Mouse (Mus musculus) stomach, postnatal 0 days (tissue): ENCODE measurements around the gene Spata32. TPM values are rescaled to one million over a fixed set of nuclear protein-coding genes. Genes with fewer than 3 reads are reported as not detected.
"Not testable (repeated sequence)": the region's sequence is repeated elsewhere in the genome, so short reads cannot be mapped to it uniquely, and the experiment has no call there.

Experiments
- ATAC-seq: fragments of 200-750 bp; cut with Nextera tagmentation; 2 replicates; pipeline ENCODE4 v1.8.0; 2017; ENCODE audit not compliant: low FRiP score, low TSS enrichment
- DNase-seq: peaks from one replicate; pipeline ENCODE4 v3.0.0-alpha.2; 2016; ENCODE audit warnings: low spot score
- H3K27ac ChIP-seq: fragments of 300-500 bp; sonication (generic); replicated peaks from 2 replicates; pipeline ENCODE4 v1.5.1; 2014; ENCODE audit warnings: mild to moderate bottlenecking, control low read depth
- H3K27me3 ChIP-seq: fragments of 300-500 bp; sonication (generic); 2 replicates; pipeline ENCODE4 v1.6.1; 2014; ENCODE audit warnings: low read length; ENCODE audit not compliant: control insufficient read depth, insufficient read depth
- H3K36me3 ChIP-seq: fragments of 300-500 bp; sonication (generic); 2 replicates; pipeline ENCODE4 v1.6.1; 2014; ENCODE audit warnings: low read length, mixed read lengths; ENCODE audit not compliant: control insufficient read depth, insufficient read depth
- H3K4me1 ChIP-seq: fragments of 300-500 bp; sonication (generic); replicated peaks from 2 replicates; pipeline ENCODE4 v1.6.1; 2014; ENCODE audit warnings: antibody characterized with exemption; ENCODE audit not compliant: control insufficient read depth, insufficient read depth
- H3K4me2 ChIP-seq: fragments of 300-500 bp; sonication (generic); replicated peaks from 2 replicates; pipeline ENCODE4 v1.6.1; 2014; ENCODE audit warnings: low read depth, mild to moderate bottlenecking, control low read depth, moderate library complexity
- H3K4me3 ChIP-seq: fragments of 300-500 bp; sonication (generic); 2 replicates; pipeline ENCODE4 v1.5.1; 2014; ENCODE audit warnings: low read depth, low read length, control low read depth
- H3K9ac ChIP-seq: fragments of 300-500 bp; sonication (generic); 2 replicates; pipeline ENCODE4 v1.6.1; 2014; ENCODE audit warnings: mild to moderate bottlenecking, low read length, control low read depth, mixed read lengths
- H3K9me3 ChIP-seq: fragments of 300-500 bp; sonication (generic); 2 replicates; pipeline ENCODE4 v1.6.1; 2016; ENCODE audit warnings: low read length; ENCODE audit not compliant: control insufficient read depth
- CTCF ChIP-seq: IDR thresholded peaks from 2 replicates; pipeline ENCODE4 v1.5.1; 2016; ENCODE audit warnings: antibody characterized with exemption, low read depth, mild to moderate bottlenecking, moderate library complexity
- EP300 ChIP-seq: optimal IDR thresholded peaks from 2 replicates; pipeline ENCODE3; 2016; ENCODE audit warnings: antibody characterized with exemption
- WGBS: fragments of 180-500 bp; shearing (Covaris S2); extraction: QIAGEN DNeasy Blood & Tissue Kit; methylation state at CpG from one replicate; pipeline ENCODE4 v1.1.7; 2014; 5-methylcytosine and 5-hydroxymethylcytosine counted together
- polyA plus RNA-seq: library from polyadenylated mRNA; unstranded; fragments of >200 nt; fragmentation: Nextera tagmentation; extraction: Ambion mirVana; gene quantifications from 2 replicates; pipeline ENCODE4 v1.2.1, GENCODE M21; 2015

The Spata32 gene
- polyA plus RNA-seq, 1 experiment from 2014 or later, result not detected

- H3K27me3 ChIP-seq, result no peaks in the 10 kb centered on the region
- peak; percentile 84 for DNase-seq
- H3K36me3 ChIP-seq, result peaks cover 22% of the 10 kb centered on the region
- H3K9me3 ChIP-seq, result no peaks in the 10 kb centered on the region
- WGBS, result 33% methylated on average over 7 of the region's 7 CpGs
- no peak overlapping the region for H3K4me3 ChIP-seq
- H3K4me1 ChIP-seq, result no peaks in the 10 kb centered on the region
- no peak for TF ChIP-seq EP300
- TF ChIP-seq CTCF, result peak; percentile 92
- ATAC-seq, result no peak
- H3K27ac ChIP-seq, result no peak overlapping the region
- no peak overlapping the region for H3K4me2 ChIP-seq
- H3K9ac ChIP-seq, result no peak overlapping the region
Measured at GRCm38 (mm10) chr11:103232966-103233365, 14.7 kb upstream of the Spata32 start.

- H3K4me3 ChIP-seq, result no peak overlapping the region
- 87% methylated on average over 7 of the region's 7 CpGs for WGBS
- H3K4me2 ChIP-seq, result no peak overlapping the region
- H3K27ac ChIP-seq, result no peak overlapping the region
- ATAC-seq (no peak), DNase-seq (no peak)
- H3K36me3 ChIP-seq, result peaks cover 23% of the 10 kb centered on the region
- H3K9me3 ChIP-seq, result no peaks in the 10 kb centered on the region
- no peaks in the 10 kb centered on the region for H3K4me1 ChIP-seq
- TF ChIP-seq CTCF (no peak), EP300 (no peak)
- H3K9ac ChIP-seq, result no peak overlapping the region
- H3K27me3 ChIP-seq, result no peaks in the 10 kb centered on the region
Measured at GRCm38 (mm10) chr11:103231367-103231766, 13.1 kb upstream of the Spata32 start.

GRCm38 (mm10) chr11:103230626-103231025 lies 12.4 kb upstream of the Spata32 start:
- no peaks in the 10 kb centered on the region for H3K27me3 ChIP-seq
- H3K9ac ChIP-seq, result no peak overlapping the region
- no peaks in the 10 kb centered on the region for H3K4me1 ChIP-seq
- H3K27ac ChIP-seq, result no peak overlapping the region
- H3K9me3 ChIP-seq, result no peaks in the 10 kb centered on the region
- no peak overlapping the region for H3K4me3 ChIP-seq
- H3K36me3 ChIP-seq, result peaks cover 23% of the 10 kb centered on the region
- ATAC-seq, result no peak
- no peak overlapping the region for H3K4me2 ChIP-seq
- 89% methylated on average over 19 of the region's 19 CpGs for WGBS
- no peak for DNase-seq
- TF ChIP-seq EP300, result no peak
- no peak for TF ChIP-seq CTCF

- H3K4me2 ChIP-seq, result no peak overlapping the region
- H3K27me3 ChIP-seq, result no peaks in the 10 kb centered on the region
- no peaks in the 10 kb centered on the region for H3K9me3 ChIP-seq
- no peaks in the 10 kb centered on the region for H3K4me1 ChIP-seq
- peak; percentile 34 for TF ChIP-seq CTCF
- no peak for TF ChIP-seq EP300
- no peak overlapping the region for H3K4me3 ChIP-seq
- no peak overlapping the region for H3K27ac ChIP-seq
- H3K9ac ChIP-seq, result no peak overlapping the region
- peaks cover 30% of the 10 kb centered on the region for H3K36me3 ChIP-seq
- ATAC-seq (no peak), DNase-seq (no peak)
- WGBS, result 100% methylated on average over 2 of the region's 2 CpGs
Measured at GRCm38 (mm10) chr11:103229608-103230007, 11.4 kb upstream of the Spata32 start.

- Histone ChIP-seq H3K27me3 (no peaks in the 10 kb centered on the region), H3K36me3 (peaks cover 28% of the 10 kb centered on the region), H3K9ac (no peak overlapping the region), H3K4me1 (no peaks in the 10 kb centered on the region), H3K4me3 (no peak overlapping the region), H3K9me3 (no peaks in the 10 kb centered on the region), H3K4me2 (no peak overlapping the region), H3K27ac (peak overlapping the region; percentile 30; the same call in 1 of the 2 replicates)
- WGBS, result 62% methylated on average over 18 of the region's 18 CpGs
- TF ChIP-seq CTCF (no peak), EP300 (no peak)
- no peak for DNase-seq
- no peak for ATAC-seq
Measured at GRCm38 (mm10) chr11:103223951-103224456, 5.8 kb upstream of the Spata32 start.

- Histone ChIP-seq H3K27me3 (no peaks in the 10 kb centered on the region), H3K36me3 (peaks cover 24% of the 10 kb centered on the region), H3K4me2 (no peak overlapping the region), H3K27ac (peak overlapping the region; percentile 30; the same call in 1 of the 2 replicates), H3K9me3 (no peaks in the 10 kb centered on the region), H3K4me3 (no peak overlapping the region), H3K4me1 (no peaks in the 10 kb centered on the region; the same call in 1 of the 2 replicates), H3K9ac (no peak overlapping the region)
- ATAC-seq (no peak), DNase-seq (no peak)
- 81% methylated on average over 10 of the region's 10 CpGs for WGBS
- TF ChIP-seq EP300 (no peak), CTCF (no peak)
Measured at GRCm38 (mm10) chr11:103223444-103223843, 5.2 kb upstream of the Spata32 start.

GRCm38 (mm10) chr11:103222718-103223117 lies 4.5 kb upstream of the Spata32 start:
- H3K27ac ChIP-seq, H3K4me1 ChIP-seq, ATAC-seq, DNase-seq, H3K27me3 ChIP-seq, H3K4me3 ChIP-seq, H3K9me3 ChIP-seq, H3K4me2 ChIP-seq, H3K9ac ChIP-seq: not testable (repeated sequence)
- H3K36me3 ChIP-seq, result peaks cover 23% of the 10 kb centered on the region
- WGBS, result 94% methylated on average over 3 of the region's 4 CpGs
